Mouse (Mus musculus): ENCODE measurements at regions not wholly inside any gene's neighbourhood (a gene's known extent, or its start where the extent isn't known, plus 50 kb on each side); places are given as distances from the start of the nearest gene placed in this dataset.

- no peak for DNase-seq
Measured at GRCm38 (mm10) chrX:108608446-108608845, 56.2 kb downstream of the Gm379 start.

DNA sequence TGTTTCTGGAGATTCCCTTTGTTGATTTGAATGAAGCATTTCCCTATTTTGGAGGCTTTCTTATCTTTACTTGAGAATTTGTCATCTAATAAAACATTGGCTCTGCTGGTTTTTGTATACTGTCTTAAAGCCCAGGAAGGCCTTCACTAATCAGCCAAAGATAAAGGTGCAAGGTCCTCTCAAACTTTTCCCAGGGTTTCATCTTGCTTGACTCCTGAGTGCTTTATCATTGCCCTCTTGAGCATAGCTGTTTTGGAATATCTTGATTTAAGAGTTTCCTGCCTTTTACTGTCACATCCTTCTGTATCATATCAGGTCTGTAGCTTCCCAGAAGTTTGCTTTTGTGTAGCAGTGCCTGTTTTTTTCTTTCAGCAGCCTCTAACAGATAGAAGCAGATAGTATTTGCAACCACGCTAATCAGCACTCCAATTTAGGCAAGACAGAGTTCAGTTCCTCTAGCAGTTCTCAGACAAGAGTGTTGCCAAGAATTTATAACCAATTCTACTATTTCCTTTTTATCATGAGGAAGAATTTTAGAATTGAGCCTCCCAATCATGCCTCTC is 64.7 kb downstream of the Gm379 start:
- DNase-seq = no peak

GRCm38 (mm10) chrX:108561977-108562376 is 102.7 kb downstream of the Gm379 start:
- no peak for DNase-seq

DNA sequence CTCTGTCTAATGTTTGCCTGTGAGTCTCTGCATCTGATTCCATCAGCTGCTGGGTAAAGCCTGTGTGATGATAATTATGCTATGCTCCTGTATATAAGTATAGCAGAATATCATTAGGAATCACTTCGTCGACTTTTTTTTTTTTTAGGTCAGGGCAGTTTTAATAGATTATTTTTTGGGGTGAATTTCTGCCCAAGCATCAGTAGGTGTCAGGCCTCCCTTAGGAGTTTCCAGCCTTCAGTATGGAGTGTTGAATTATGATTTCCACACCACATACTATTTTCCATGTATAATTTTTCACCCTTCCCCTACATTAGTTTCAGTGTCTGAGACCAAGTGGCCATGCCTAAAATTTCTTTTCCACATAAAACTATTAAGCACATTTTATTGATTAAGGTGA is 121.5 kb downstream of the Gm379 start:
- no peak for DNase-seq

DNA sequence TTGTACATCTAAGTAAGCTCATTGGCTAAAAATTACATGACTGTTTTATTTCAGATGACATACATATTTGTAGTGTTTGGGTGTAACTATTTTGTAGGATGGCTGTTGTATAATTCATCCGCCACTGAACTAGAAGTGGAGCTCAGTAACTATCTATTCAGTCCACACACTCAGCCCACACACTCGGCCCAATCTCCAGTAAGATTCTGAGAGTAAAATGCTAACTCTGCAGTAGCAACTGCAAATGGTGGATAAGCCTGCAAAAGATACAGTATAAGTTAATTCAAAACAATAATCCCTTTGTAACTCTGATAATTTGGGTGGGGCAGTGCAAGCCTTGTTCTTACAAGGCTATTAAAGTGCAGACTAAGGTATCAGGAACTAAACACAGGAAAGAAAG is 123.3 kb downstream of the Gm379 start:
- DNase-seq = peak; percentile 1

DNA sequence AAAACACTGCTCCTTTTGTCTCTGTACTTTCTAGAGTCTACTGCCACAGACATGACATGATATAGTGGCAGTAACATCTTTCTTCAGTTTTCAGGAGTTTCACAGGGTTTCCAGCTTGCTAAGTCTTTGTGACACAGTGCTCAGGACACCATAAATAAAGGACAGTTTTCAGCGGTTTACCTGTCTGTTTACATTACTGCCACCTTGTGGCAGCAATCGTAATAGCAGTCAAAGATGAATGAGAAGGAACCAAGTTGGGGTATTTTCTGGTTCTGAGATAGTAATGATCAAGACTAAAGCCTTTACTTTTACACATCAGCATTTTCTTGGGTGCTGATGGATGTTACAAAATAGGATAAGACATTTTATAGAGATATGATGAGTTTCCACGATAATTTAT is 127.7 kb downstream of the Gm379 start:
- peak; percentile 5 for DNase-seq

Data from right cerebral cortex, adult 18-20 months (tissue).